Mouse (Mus musculus): ENCODE measurements around the gene Tmem248.

DNA sequence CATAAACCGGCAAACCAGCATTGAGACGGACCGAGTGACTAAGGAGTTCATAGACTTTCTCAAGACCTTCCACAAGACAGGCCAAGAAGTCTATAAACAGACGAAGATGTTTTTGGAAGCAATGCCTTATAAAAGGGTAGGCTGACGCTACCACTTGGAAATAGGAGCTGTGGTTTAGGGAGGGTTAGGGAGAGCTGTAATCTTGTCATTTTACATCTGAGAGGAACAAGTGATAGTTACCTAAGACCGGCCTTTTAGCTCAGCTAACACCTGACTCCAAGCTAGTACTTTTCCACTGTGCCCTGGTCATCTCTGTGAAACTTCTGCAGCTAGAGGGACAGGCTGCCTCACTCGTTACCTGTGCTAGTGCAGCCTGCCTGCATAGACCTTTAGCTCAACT is 18.9 kb upstream of the Tmem248 start:
- TF ChIP-seq POLR2A (IDR thresholded peaks at IDR 0.05; ENCODE audit: low read depth, low read length): no peak
- no peak for TF ChIP-seq CTCF (IDR thresholded peaks at IDR 0.05; ENCODE audit: extremely low read depth, insufficient read length, insufficient replicate concordance, low read depth, low read length)
